Mouse (Mus musculus) spleen, adult 2 months (tissue): Measurements from ENCODE around the gene 1700056E22Rik. TPM values are rescaled to one million over a fixed set of nuclear protein-coding genes. Genes with fewer than 3 reads are reported as not detected.

Experiments
- DNase-seq, 2 experiments: peaks; one replicate each; pipeline versions ENCODE4 v3.0.0 to v3.0.0-alpha.2; 2012 to 2021; ENCODE audit warnings: low spot score in 2 of 2, low read depth in 1 of 2
- H3K27ac ChIP-seq: fragments of 200-500 bp; 2 replicates; pipeline ENCODE4 v1.5.1; 2012; ENCODE audit warnings: low read length, inconsistent platforms; ENCODE audit not compliant: insufficient read depth
- H3K27me3 ChIP-seq: fragments of 200-500 bp; 2 replicates; pipeline ENCODE4 v1.6.1; 2012; ENCODE audit warnings: mild to moderate bottlenecking, moderate library complexity, low read length, inconsistent platforms; ENCODE audit not compliant: control insufficient read depth, insufficient read depth
- H3K36me3 ChIP-seq: fragments of 200-500 bp; 2 replicates; pipeline ENCODE4 v1.6.1; 2012; ENCODE audit warnings: mild to moderate bottlenecking, low read length, inconsistent platforms; ENCODE audit not compliant: control insufficient read depth, insufficient read depth
- H3K4me1 ChIP-seq: fragments of 200-500 bp; 2 replicates; pipeline ENCODE4 v1.6.1; 2011; ENCODE audit warnings: inconsistent platforms; ENCODE audit not compliant: control insufficient read depth, insufficient read depth, insufficient read length
- H3K4me3 ChIP-seq: fragments of 200-500 bp; 2 replicates; pipeline ENCODE4 v1.5.1; 2011; ENCODE audit warnings: mild to moderate bottlenecking, inconsistent platforms; ENCODE audit not compliant: insufficient read depth, insufficient read length; ENCODE audit errors: extremely low read depth
- CTCF ChIP-seq: fragments of 200-500 bp; IDR thresholded peaks from 2 replicates; pipeline ENCODE4 v1.5.1; 2011; ENCODE audit warnings: mild to moderate bottlenecking, inconsistent platforms; ENCODE audit not compliant: insufficient read depth, insufficient read length, insufficient replicate concordance; ENCODE audit errors: extremely low read depth
- POLR2A ChIP-seq: fragments of 200-500 bp; IDR thresholded peaks from 2 replicates; pipeline ENCODE4 v1.6.1; 2011; ENCODE audit warnings: low read depth, low read length, inconsistent platforms
- WGBS: fragments of 180-500 bp; shearing (Covaris S2); methylation state at CpG from one replicate; pipeline ENCODE4 v1.1.7; 2018; 5-methylcytosine and 5-hydroxymethylcytosine counted together
- polyA plus RNA-seq: library from polyadenylated mRNA; depleted of rRNA; stranded (reverse); fragments of >200 nt; gene quantifications from 2 replicates; pipeline ENCODE4 v1.2.3, GENCODE M21; 2012

The 1700056E22Rik gene
- polyA plus RNA-seq, 1 experiment, result 1.8 TPM

- no peaks in the 10 kb centered on the region for H3K27me3 ChIP-seq
- no peak overlapping the region for H3K4me3 ChIP-seq
- no peaks in the 10 kb centered on the region for H3K36me3 ChIP-seq
- H3K4me1 ChIP-seq, result peaks cover 17% of the 10 kb centered on the region; the same call in 1 of the 2 replicates
- H3K27ac ChIP-seq, result no peak overlapping the region
- 75% methylated on average over 10 of the region's 10 CpGs for WGBS
- TF ChIP-seq POLR2A (no peak), CTCF (no peak)
- DNase-seq, result no peak
Measured at GRCm38 (mm10) chr1:184015995-184016730, 17.9 kb downstream of the 1700056E22Rik start.

GRCm38 (mm10) chr1:184014091-184014490 lies 20.0 kb downstream of the 1700056E22Rik start:
- no peak for DNase-seq
- 5% methylated on average over 3 of the region's 3 CpGs for WGBS
- H3K4me1 ChIP-seq, result peaks cover 12% of the 10 kb centered on the region; the same call in 1 of the 2 replicates
- no peaks in the 10 kb centered on the region for H3K27me3 ChIP-seq
- H3K27ac ChIP-seq, result no peak overlapping the region
- no peak overlapping the region for H3K4me3 ChIP-seq
- H3K36me3 ChIP-seq, result no peaks in the 10 kb centered on the region
- TF ChIP-seq CTCF (no peak), POLR2A (no peak)

- H3K27ac ChIP-seq, result no peak within 1 kb of the TSS
- no peak for DNase-seq
- no peaks in the 10 kb centered on the region for H3K36me3 ChIP-seq
- WGBS, result 93% methylated on average over 4 of the region's 4 CpGs
- no peak for TF ChIP-seq POLR2A
- TF ChIP-seq CTCF, result no peak
- peaks cover 12% of the 10 kb centered on the region; the same call in 1 of the 2 replicates for H3K4me1 ChIP-seq
- no peaks in the 10 kb centered on the region for H3K27me3 ChIP-seq
- H3K4me3 ChIP-seq, result no peak within 1 kb of the TSS
Measured at GRCm38 (mm10) chr1:184013106-184013505, 21.0 kb downstream of the 1700056E22Rik start, which contains the start of gene Dusp10. Dusp10 (plus strand) TSS chr1:184013302.

- no peak overlapping the region for H3K27ac ChIP-seq
- no peak for TF ChIP-seq POLR2A
- no peak for TF ChIP-seq CTCF
- H3K27me3 ChIP-seq, result no peaks in the 10 kb centered on the region
- H3K4me1 ChIP-seq, result peaks cover 16% of the 10 kb centered on the region; the same call in 1 of the 2 replicates
- WGBS, result 93% methylated on average over 6 of the region's 6 CpGs
- no peaks in the 10 kb centered on the region for H3K36me3 ChIP-seq
- no peak for DNase-seq
- H3K4me3 ChIP-seq, result no peak overlapping the region
Measured at GRCm38 (mm10) chr1:184011311-184011710, 22.8 kb downstream of the 1700056E22Rik start.

- Histone ChIP-seq H3K4me3 (no peak overlapping the region), H3K36me3 (no peaks in the 10 kb centered on the region), H3K27me3 (no peaks in the 10 kb centered on the region), H3K27ac (peak overlapping the region; percentile 56), H3K4me1 (peaks cover 21% of the 10 kb centered on the region; the same call in 1 of the 2 replicates)
- no peak for DNase-seq
- TF ChIP-seq CTCF, result no peak
Measured at GRCm38 (mm10) chr1:184006086-184006485, 28.0 kb downstream of the 1700056E22Rik start.

GRCm38 (mm10) chr1:184005315-184006058 lies 28.6 kb downstream of the 1700056E22Rik start:
- Histone ChIP-seq H3K4me1 (peaks cover 21% of the 10 kb centered on the region; the same call in 1 of the 2 replicates), H3K27me3 (no peaks in the 10 kb centered on the region), H3K4me3 (no peak overlapping the region), H3K36me3 (no peaks in the 10 kb centered on the region), H3K27ac (peak overlapping the region; percentile 76)
- WGBS, result 11% methylated on average over 6 of the region's 6 CpGs
- peak; percentile 56 to 69 for DNase-seq
- TF ChIP-seq POLR2A, result no peak
- TF ChIP-seq CTCF, result no peak
